Mouse (Mus musculus) ES-E14 (cell line): ENCODE data around the gene Sgca.

Experiments
- MAFK ChIP-seq: IDR thresholded peaks from 2 replicates; pipeline ENCODE4 v1.6.1; 2014; ENCODE audit warnings: mild to moderate bottlenecking, low read depth, low read length, inconsistent platforms; ENCODE audit not compliant: insufficient read depth
- ZNF384 ChIP-seq: IDR thresholded peaks from 2 replicates; pipeline ENCODE4 v1.6.1; 2012; ENCODE audit warnings: low read depth, low read length, inconsistent platforms

- TF ChIP-seq ZNF384, result no peak
- TF ChIP-seq MAFK, result no peak
Measured at GRCm38 (mm10) chr11:94958065-94958858, 17.9 kb downstream of the Sgca start.
